Mouse (Mus musculus): ENCODE measurements at regions not wholly inside any gene's neighbourhood (a gene's known extent, or its start where the extent isn't known, plus 50 kb on each side); places are given as distances from the start of the nearest gene placed in this dataset.

DNA sequence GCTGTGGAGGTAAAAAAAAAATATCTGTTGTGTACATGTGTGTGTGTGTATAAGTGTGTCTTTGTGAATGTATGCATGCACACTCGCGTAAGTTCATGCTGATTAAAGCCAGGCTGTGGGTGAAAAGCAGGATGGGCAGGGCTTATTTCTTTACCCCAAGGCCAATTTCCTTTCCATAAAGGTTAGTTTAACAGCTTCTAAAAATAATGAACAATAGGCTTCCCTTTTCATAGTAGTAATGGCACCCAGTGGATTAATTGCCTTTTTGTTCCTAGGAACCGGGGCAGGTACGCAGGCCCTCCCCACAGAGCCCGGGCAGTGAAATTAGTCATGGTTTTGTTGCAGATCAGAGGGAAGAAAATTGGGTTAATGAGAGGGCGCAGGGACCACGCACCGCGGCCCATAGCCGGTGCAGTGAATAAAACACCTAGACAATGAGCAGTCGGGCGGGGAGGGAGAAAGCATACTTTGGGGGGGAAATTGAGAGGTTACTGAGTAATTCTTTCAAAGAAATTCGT, 110.1 kb upstream of the Nmur2 start:
- no peak for DNase-seq

GRCm38 (mm10) chr11:56149752-56150151, 108.9 kb upstream of the Nmur2 start:
- DNase-seq = no peak

DNA sequence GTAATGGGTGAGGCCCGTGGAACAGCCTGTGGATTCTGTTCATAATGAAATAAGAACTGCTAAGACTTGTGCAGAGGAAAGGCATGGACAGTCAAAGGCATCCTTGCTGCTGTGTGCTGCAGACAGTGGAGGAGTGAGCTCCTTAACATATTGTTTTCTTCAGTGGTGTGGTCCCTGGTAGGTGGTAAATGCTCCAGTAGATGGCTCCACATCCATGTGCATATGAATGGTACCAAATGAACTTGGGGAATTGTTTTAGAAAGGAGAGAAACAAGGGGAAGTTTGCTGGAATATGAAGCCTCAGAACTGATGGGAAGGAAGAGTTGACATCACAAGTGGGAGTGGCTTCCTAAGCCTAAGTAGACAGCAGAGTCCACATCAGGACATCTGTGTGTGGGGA, 108.1 kb upstream of the Nmur2 start:
- no peak for DNase-seq

GRCm38 (mm10) chr11:56146708-56147107, 105.9 kb upstream of the Nmur2 start:
- DNase-seq = no peak

- peak; percentile 33 for DNase-seq
These were observed 90.6 kb upstream of the Nmur2 start for GRCm38 (mm10) chr11:56131339-56131823.

GRCm38 (mm10) chr11:56116553-56117232, 75.9 kb upstream of the Nmur2 start:
- DNase-seq = peak; percentile 35

DNA sequence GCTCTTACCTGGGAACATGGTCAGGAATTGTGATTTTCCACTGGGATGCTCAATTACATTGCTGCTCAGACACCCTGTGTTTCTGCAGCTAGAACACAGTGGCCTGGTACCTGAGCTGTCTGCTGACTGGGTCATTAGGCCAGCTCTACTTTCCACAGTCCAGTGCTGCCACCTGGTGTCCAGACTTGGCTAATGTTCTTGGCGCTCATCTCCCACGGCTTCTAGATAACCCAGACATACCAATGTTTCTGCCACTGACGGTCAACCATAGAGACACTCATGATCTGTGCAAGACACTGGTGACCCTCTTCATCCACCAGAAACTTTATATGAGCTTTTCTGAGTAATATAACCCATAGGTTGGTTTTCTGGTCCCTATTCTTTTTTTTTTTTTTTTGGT, 67.1 kb upstream of the Nmur2 start:
- DNase-seq = peak; percentile 76

DNA sequence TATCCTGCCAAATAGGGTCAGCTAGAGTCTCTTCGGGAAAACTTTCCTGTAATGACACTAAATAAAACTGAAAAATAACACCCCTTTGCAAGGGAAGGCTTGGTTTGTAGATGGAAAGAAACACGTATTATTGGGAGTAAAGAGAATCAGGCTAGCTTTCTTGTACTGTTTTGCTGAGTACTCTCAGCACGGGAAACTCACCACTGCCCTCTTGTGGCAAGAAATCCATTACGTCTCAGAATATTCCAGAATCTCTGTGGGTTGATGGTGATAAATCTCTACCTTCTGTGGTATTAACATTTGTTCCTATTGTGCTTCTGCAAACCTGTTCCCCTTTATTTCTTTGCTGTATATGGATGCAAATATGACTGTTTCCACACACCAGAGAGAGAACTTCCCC, 64.8 kb upstream of the Nmur2 start:
- DNase-seq = peak; percentile 44

GRCm38 (mm10) chr11:56092891-56093290, 52.1 kb upstream of the Nmur2 start:
- no peak for DNase-seq
